8 mouse cellular contexts compared by ENCODE assay signal in genomic region chr13:69809681-69810611, GRCm38 (mm10). TPM values are rescaled to one million over a fixed set of nuclear protein-coding genes. Genes with fewer than 3 reads are reported as not detected.
DNase-seq lines count a peak whose midpoint lies in the region; ATAC-seq and TF ChIP-seq lines count a peak whose summit lies in the region.

No protein-coding gene starts in this region.

- no peaks in the 10 kb centered on the region for H3K27me3 ChIP-seq in embryonic facial prominence, embryonic 14.5 days (replicated peaks; ENCODE audit: control insufficient read depth, insufficient read depth, low read length)
- no peaks in the 10 kb centered on the region for H3K27me3 ChIP-seq in heart, adult 2 months (ENCODE audit: control insufficient read depth, insufficient read depth, low read length)
- no peaks in the 10 kb centered on the region; the same call in 1 of the 2 replicates for H3K27me3 ChIP-seq in limb, embryonic 13.5 days
- no peaks in the 10 kb centered on the region for H3K27me3 ChIP-seq in midbrain, embryonic 15.5 days (replicated peaks)
- no peaks in the 10 kb centered on the region for H3K27me3 ChIP-seq in spleen, adult 2 months (ENCODE audit: control insufficient read depth, insufficient read depth, low read length)

- H3K79me2 ChIP-seq in heart, adult 2 months (replicated peaks; ENCODE audit: control insufficient read depth, insufficient read depth, low read length), result peaks cover 1% of the 10 kb centered on the region

- H3K4me2 ChIP-seq in embryonic facial prominence, embryonic 14.5 days (ENCODE audit: low read depth, low read length), result peak overlapping the region; percentile 78
- H3K4me2 ChIP-seq in limb, embryonic 13.5 days (replicated peaks), result peak overlapping the region; percentile 97
- peak overlapping the region; percentile 94 for H3K4me2 ChIP-seq in midbrain, embryonic 15.5 days

- H3K36me3 ChIP-seq in embryonic facial prominence, embryonic 14.5 days (ENCODE audit: control insufficient read depth, insufficient read depth, low read length), result peaks cover 31% of the 10 kb centered on the region
- no peaks in the 10 kb centered on the region for H3K36me3 ChIP-seq in heart, adult 2 months (ENCODE audit: control insufficient read depth, insufficient read depth, low read length)
- H3K36me3 ChIP-seq in limb, embryonic 13.5 days, result peaks cover 31% of the 10 kb centered on the region
- peaks cover 24% of the 10 kb centered on the region for H3K36me3 ChIP-seq in midbrain, embryonic 15.5 days (replicated peaks)
- peaks cover 19% of the 10 kb centered on the region for H3K36me3 ChIP-seq in spleen, adult 2 months (ENCODE audit: control insufficient read depth, insufficient read depth, low read length)

- no peaks in the 10 kb centered on the region; the same call in 1 of the 2 replicates for H3K4me1 ChIP-seq in bone marrow, adult 2 months (ENCODE audit: control insufficient read depth, insufficient read depth, low read length)
- H3K4me1 ChIP-seq in embryonic facial prominence, embryonic 14.5 days (ENCODE audit: control insufficient read depth, insufficient read depth, low read length), result peaks cover 10% of the 10 kb centered on the region
- peaks cover 6% of the 10 kb centered on the region for H3K4me1 ChIP-seq in heart, adult 2 months (ENCODE audit: control insufficient read depth, insufficient read depth, low read length)
- peaks cover 12% of the 10 kb centered on the region for H3K4me1 ChIP-seq in limb, embryonic 13.5 days
- peaks cover 18% of the 10 kb centered on the region for H3K4me1 ChIP-seq in midbrain, embryonic 15.5 days
- peaks cover 7% of the 10 kb centered on the region for H3K4me1 ChIP-seq in spleen, adult 2 months (ENCODE audit: control insufficient read depth, insufficient read depth, insufficient read length)

- intact Hi-C loops in heart, adult 2 months (cut with DNase I), result loop anchor here (5.0 to 10.0 kb wide), 2 partner anchors 198 to 1225 kb away; partner anchors contain the start of genes Fastkd3, Mtrr and Srd5a1

- peak overlapping the region; percentile 87 for H3K4me3 ChIP-seq in bone marrow, adult 2 months (replicated peaks; ENCODE audit: control insufficient read depth, low read depth, low read length)
- H3K4me3 ChIP-seq in embryonic facial prominence, embryonic 14.5 days (ENCODE audit: low read depth, low read length), result peak overlapping the region; percentile 97
- peak overlapping the region; percentile 95 for H3K4me3 ChIP-seq in heart, adult 2 months
- H3K4me3 ChIP-seq in limb, embryonic 13.5 days, result peak overlapping the region; percentile 98
- peak overlapping the region; percentile 63 for H3K4me3 ChIP-seq in midbrain, embryonic 15.5 days
- peak overlapping the region; percentile 87 for H3K4me3 ChIP-seq in spleen, adult 2 months (ENCODE audit: extremely low read depth, insufficient read depth, insufficient read length)

- peak; percentile 88 for DNase-seq in A20 (ENCODE audit: low read depth, low spot score)
- DNase-seq in embryonic facial prominence, embryonic 14.5 days (ENCODE audit: low spot score), result peak; percentile 90
- DNase-seq in heart, adult 2 months, result peak; percentile 88 to 89
- peak; percentile 80 to 86 for DNase-seq in kidney, adult 8-10 months
- peak; percentile 54 to 78 for DNase-seq in spleen, adult 2 months (ENCODE audit: low read depth in 1 of 2, low spot score in 2 of 2)

- WGBS in bone marrow, adult 2 months, result 2% methylated on average over 55 of the region's 55 CpGs
- WGBS in embryonic facial prominence, embryonic 14.5 days, result 2% methylated on average over 41 of the region's 55 CpGs
- WGBS in heart, adult 2 months, result 1% methylated on average over 55 of the region's 55 CpGs
- under 1% methylated on average over 55 of the region's 55 CpGs for WGBS in limb, embryonic 13.5 days
- 1% methylated on average over 55 of the region's 55 CpGs for WGBS in midbrain, embryonic 15.5 days
- 2% methylated on average over 55 of the region's 55 CpGs for WGBS in spleen, adult 2 months

- H3K9ac ChIP-seq in embryonic facial prominence, embryonic 14.5 days (ENCODE audit: low read depth, low read length), result peak overlapping the region; percentile 90
- peak overlapping the region; percentile 81 for H3K9ac ChIP-seq in heart, adult 2 months (ENCODE audit: low read depth, low read length)
- H3K9ac ChIP-seq in limb, embryonic 13.5 days, result peak overlapping the region; percentile 95
- peak overlapping the region; percentile 82 for H3K9ac ChIP-seq in midbrain, embryonic 15.5 days

- no peak for TF ChIP-seq CTCF in bone marrow, adult 2 months (IDR thresholded peaks at IDR 0.05; ENCODE audit: control insufficient read depth, insufficient read depth, low read length)
- no peak for TF ChIP-seq CTCF in heart, adult 2 months (IDR thresholded peaks at IDR 0.05)
- no peak for TF ChIP-seq CTCF in spleen, adult 2 months (IDR thresholded peaks at IDR 0.05; ENCODE audit: extremely low read depth, insufficient read depth, insufficient read length, insufficient replicate concordance)

- peak; percentile 97 for ATAC-seq in embryonic facial prominence, embryonic 14.5 days (ENCODE audit: low read depth)
- peak; percentile 95 for ATAC-seq in limb, embryonic 13.5 days (ENCODE audit: low FRiP score, low read depth)
- peak; percentile 98 for ATAC-seq in midbrain, embryonic 15.5 days (replicated peaks)

- peak overlapping the region; percentile 60; the same call in 1 of the 2 replicates for H3K27ac ChIP-seq in bone marrow, adult 2 months (ENCODE audit: control insufficient read depth, insufficient read depth, low read depth, low read length, poor library complexity)
- H3K27ac ChIP-seq in embryonic facial prominence, embryonic 14.5 days (replicated peaks; ENCODE audit: low read depth, low read length), result peak overlapping the region; percentile 52
- peak overlapping the region; percentile 78 for H3K27ac ChIP-seq in heart, adult 2 months
- peak overlapping the region; percentile 52; the same call in 1 of the 2 replicates for H3K27ac ChIP-seq in limb, embryonic 13.5 days
- peak overlapping the region; percentile 17; the same call in 1 of the 2 replicates for H3K27ac ChIP-seq in midbrain, embryonic 15.5 days
- H3K27ac ChIP-seq in spleen, adult 2 months (ENCODE audit: insufficient read depth, low read length), result peak overlapping the region; percentile 37; the same call in 1 of the 2 replicates

- no peaks in the 10 kb centered on the region for H3K9me3 ChIP-seq in embryonic facial prominence, embryonic 14.5 days (ENCODE audit: control insufficient read depth, low read length)
- H3K9me3 ChIP-seq in limb, embryonic 13.5 days, result no peaks in the 10 kb centered on the region
- H3K9me3 ChIP-seq in midbrain, embryonic 15.5 days, result no peaks in the 10 kb centered on the region

- TF ChIP-seq EP300 in heart, adult 2 months (IDR thresholded peaks at IDR 0.05; ENCODE audit: insufficient read depth, low read depth, low read length), result no peak

- TF ChIP-seq POLR2A in bone marrow, adult 2 months (IDR thresholded peaks at IDR 0.05; ENCODE audit: borderline replicate concordance, control insufficient read depth, low read depth, low read length), result peak; percentile 79; the same call in 1 of the 2 replicates
- TF ChIP-seq POLR2A in heart, adult 2 months (IDR thresholded peaks at IDR 0.05; ENCODE audit: insufficient read depth, low read depth, low read length), result peak; percentile 76
- peak; percentile 48 for TF ChIP-seq POLR2A in spleen, adult 2 months (IDR thresholded peaks at IDR 0.05; ENCODE audit: low read depth, low read length)

RNA-seq across cellular contexts. Expression of gene Med10, which starts 7.8 kb away (rescaled TPM):
- 14.9 and 25.1 TPM in 2 replicates for polyA plus RNA-seq in bone marrow, adult 2 months (2011; ENCODE audit: insufficient read depth, insufficient read length, low replicate concordance, missing spikeins)
- polyA plus RNA-seq in embryonic facial prominence, embryonic 14.5 days (2014; fragmentation: Nextera tagmentation; extraction: Ambion mirVana), result 112 and 129 TPM in 2 replicates
- total RNA-seq in heart, adult 2 months (2021), result 10 to 100 TPM; 19.7 to 22.9 TPM
- polyA plus RNA-seq in heart, adult 2 months (2012; rRNA removed), result 19.3 and 19.7 TPM in 2 replicates
- 151 and 159 TPM in 2 replicates for polyA plus RNA-seq in limb, embryonic 13.5 days (2015; fragmentation: Nextera tagmentation; extraction: Ambion mirVana)
- 135 TPM in 2 replicates for polyA plus RNA-seq in midbrain, embryonic 15.5 days (2015; fragmentation: Nextera tagmentation; extraction: Ambion mirVana)
- 27.0 and 31.6 TPM in 2 replicates for polyA plus RNA-seq in spleen, adult 2 months (2012; rRNA removed)

Comparison
In these comparisons a context has a peak if more than half of its experiments do, and no peak if none do; other contexts are left out.
1. Peak in every context shown above with its lines: DNase-seq, ATAC-seq, H3K4me3 ChIP-seq and H3K27ac ChIP-seq.
2. H3K27ac ChIP-seq: peak in every context shown above with its lines; median percentile 78 in heart, adult 2 months; 60 in bone marrow, adult 2 months; 52 in embryonic facial prominence, embryonic 14.5 days; 52 in limb, embryonic 13.5 days; 37 in spleen, adult 2 months; 17 in midbrain, embryonic 15.5 days.